Mouse (Mus musculus) lung, adult 2 months (tissue): ENCODE measurements at regions not wholly inside any gene's neighbourhood (a gene's known extent, or its start where the extent isn't known, plus 50 kb on each side); places are given as distances from the start of the nearest gene placed in this dataset.

Source experiments
- CTCF ChIP-seq: fragments of 200-500 bp; IDR thresholded peaks from 2 replicates; pipeline ENCODE4 v1.5.1; 2011; ENCODE audit warnings: mild to moderate bottlenecking, low read length, control low read depth; ENCODE audit not compliant: insufficient read depth
- POLR2A ChIP-seq: fragments of 200-500 bp; IDR thresholded peaks from 2 replicates; pipeline ENCODE4 v1.6.1; 2011; ENCODE audit warnings: low read depth, mild to moderate bottlenecking, control low read depth, low read length, borderline replicate concordance; ENCODE audit errors: extremely low read depth

DNA sequence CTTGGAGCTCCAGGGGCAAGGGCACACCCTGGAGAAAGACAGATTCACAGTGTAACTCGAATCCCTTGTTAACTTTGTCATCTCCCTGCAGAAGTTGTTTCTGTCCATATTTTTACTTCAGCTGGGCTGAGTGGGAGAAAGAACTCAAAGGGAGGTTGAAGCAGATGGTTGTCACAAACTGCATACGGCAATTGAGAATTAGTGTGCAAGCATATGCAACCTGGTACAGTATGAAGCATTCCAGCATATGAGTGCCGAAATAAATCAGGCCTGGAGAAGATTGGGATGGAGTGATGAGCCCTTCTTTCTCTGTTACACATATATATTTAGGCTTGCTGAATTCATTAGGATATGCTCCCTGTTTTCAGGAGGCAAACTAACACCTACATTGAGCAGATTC, 720.7 kb downstream of the Cypt12 start:
- TF ChIP-seq POLR2A (no peak), CTCF (no peak)
